29 mouse cellular contexts compared by ENCODE assay signal in genomic region chr4:141423691-141424431, GRCm38 (mm10). TPM values are rescaled to one million over a fixed set of nuclear protein-coding genes. Genes with fewer than 3 reads are reported as not detected.
DNase-seq lines count a peak whose midpoint lies in the region; ATAC-seq and TF ChIP-seq lines count a peak whose summit lies in the region.
"Had no signal": no experiment of that assay in that cellular context is flagged by ENCODE, and none has a peak within 500 bp of the region (broad histone marks: within the 10 kb centered on the region; RNA-seq: fewer than 3 reads in every experiment).

No protein-coding gene starts in this region.

- peaks cover 21% of the 10 kb centered on the region; the same call in 1 of the 2 replicates for H3K27me3 ChIP-seq in heart, embryonic 10.5 days (ENCODE audit: insufficient read depth, poor library complexity, severe bottlenecking)
- no peaks in the 10 kb centered on the region for H3K27me3 ChIP-seq in heart, embryonic 14.5 days (ENCODE audit: control insufficient read depth, insufficient read depth, low read length)
- no peaks in the 10 kb centered on the region for H3K27me3 ChIP-seq in myocyte (ENCODE audit: control insufficient read depth, insufficient read depth, insufficient read length)
- H3K27me3 ChIP-seq: forebrain, embryonic 15.5 days; Patski had no signal

- H3K4me2 ChIP-seq in heart, embryonic 14.5 days (ENCODE audit: low read length), result peak overlapping the region; percentile 93
- peak overlapping the region; percentile 91 for H3K4me2 ChIP-seq in myocyte (ENCODE audit: low read depth)
- H3K4me2 ChIP-seq: embryonic facial prominence, embryonic 15.5 days; forebrain, embryonic 15.5 days; hindbrain, embryonic 15.5 days; limb, embryonic 15.5 days; liver, embryonic 15.5 days had no signal

- TF ChIP-seq CTCF in bone marrow macrophage, adult 2 months (IDR thresholded peaks at IDR 0.05; ENCODE audit: low read depth, low read length), result no peak

- no peak for DNase-seq in heart, embryonic 10.5 days (ENCODE audit: low spot score)
- no peak for DNase-seq in heart, adult 9 months (ENCODE audit: low spot score in 2 of 2)
- DNase-seq in urinary bladder, postnatal 10 days (ENCODE audit: low spot score), result no peak
- no peak for DNase-seq in frontal cortex, postnatal 10 days (ENCODE audit: low spot score in 2 of 2)
- DNase-seq: cerebellum, adult 11 months; cerebellum, adult 9-11 months; gastrocnemius, postnatal 36 days; kidney, postnatal 36 days; left cerebral cortex, postnatal 4 days; right cerebral cortex, adult 18-20 months had no signal

- 68% methylated on average over 13 of the region's 13 CpGs for WGBS in heart, embryonic 10.5 days
- WGBS in heart, embryonic 14.5 days, result 42% methylated on average over 13 of the region's 13 CpGs

- H3K4me1 ChIP-seq in heart, embryonic 10.5 days, result peaks cover 71% of the 10 kb centered on the region
- H3K4me1 ChIP-seq in bone marrow macrophage, adult 2 months (ENCODE audit: control insufficient read depth, insufficient read depth, low read length), result peaks cover 45% of the 10 kb centered on the region
- H3K4me1 ChIP-seq in heart, embryonic 14.5 days (ENCODE audit: control insufficient read depth in 2 of 2, insufficient read depth in 2 of 2, low read length in 2 of 2), result peaks cover 37 to 52% of the 10 kb centered on the region in 2 experiments

- H3K9me3 ChIP-seq in heart, embryonic 10.5 days, result no peaks in the 10 kb centered on the region
- H3K9me3 ChIP-seq in heart, embryonic 14.5 days (ENCODE audit: control insufficient read depth, low read length), result no peaks in the 10 kb centered on the region
- H3K9me3 ChIP-seq: embryonic facial prominence, embryonic 15.5 days; forebrain, embryonic 15.5 days; hindbrain, embryonic 15.5 days; limb, embryonic 15.5 days; liver, embryonic 15.5 days; midbrain, embryonic 10.5 days had no signal

- H3K4me3 ChIP-seq in heart, embryonic 10.5 days, result peak overlapping the region; percentile 61
- H3K4me3 ChIP-seq in bone marrow macrophage, adult 2 months (ENCODE audit: insufficient read depth, low read length), result no peak overlapping the region
- peak overlapping the region; percentile 62 to 66 for H3K4me3 ChIP-seq in heart, embryonic 14.5 days (ENCODE audit: control insufficient read depth in 1 of 2, insufficient read depth in 1 of 2, low read depth in 1 of 2, low read length in 2 of 2)
- H3K4me3 ChIP-seq in myocyte, result no peak overlapping the region
- H3K4me3 ChIP-seq: embryonic facial prominence, embryonic 15.5 days; forebrain, embryonic 15.5 days; hindbrain, embryonic 15.5 days; left cerebral cortex, adult 2 months; limb, embryonic 15.5 days; liver, embryonic 15.5 days; midbrain, embryonic 10.5 days had no signal

- H3ac ChIP-seq in myocyte (ENCODE audit: control insufficient read depth, insufficient read length), result no peak overlapping the region

- peak overlapping the region; percentile 90 for H3K27ac ChIP-seq in heart, embryonic 10.5 days
- H3K27ac ChIP-seq in bone marrow macrophage, adult 2 months (ENCODE audit: insufficient read depth, low read depth, low read length), result peak overlapping the region; percentile 24
- peak overlapping the region; percentile 97 to 99 for H3K27ac ChIP-seq in heart, embryonic 14.5 days (replicated peaks in 1 of 2; ENCODE audit: control insufficient read depth in 1 of 2, insufficient read depth in 1 of 2, low read depth in 2 of 2, low read length in 2 of 2)
- H3K27ac ChIP-seq: embryonic facial prominence, embryonic 15.5 days; forebrain, embryonic 15.5 days; hindbrain, embryonic 15.5 days; limb, embryonic 15.5 days; liver, embryonic 15.5 days; midbrain, embryonic 10.5 days had no signal

- no peak for ATAC-seq in heart, embryonic 14.5 days (ENCODE audit: insufficient number of reproducible peaks, insufficient read depth, low FRiP score, low read depth)
- ATAC-seq: forebrain, embryonic 15.5 days; midbrain, embryonic 16.5 days; Patski had no signal

- no peak for TF ChIP-seq POLR2A in bone marrow macrophage, adult 2 months (IDR thresholded peaks at IDR 0.05; ENCODE audit: borderline replicate concordance, low read depth, low read length)
- no peak for TF ChIP-seq POLR2A in myocyte (IDR thresholded peaks at IDR 0.05; ENCODE audit: insufficient read length, low read depth)

- H3K9ac ChIP-seq in heart, embryonic 14.5 days (ENCODE audit: low read length), result peak overlapping the region; percentile 95
- H3K9ac ChIP-seq: embryonic facial prominence, embryonic 15.5 days; forebrain, embryonic 15.5 days; hindbrain, embryonic 15.5 days; limb, embryonic 15.5 days; liver, embryonic 15.5 days had no signal

- no peaks in the 10 kb centered on the region for H3K79me2 ChIP-seq in myocyte (ENCODE audit: control insufficient read depth, insufficient read depth)

- H3K36me3 ChIP-seq in heart, embryonic 10.5 days, result peaks cover 23% of the 10 kb centered on the region
- H3K36me3 ChIP-seq in heart, embryonic 14.5 days (ENCODE audit: control insufficient read depth, insufficient read depth, low read length), result peaks cover 28% of the 10 kb centered on the region
- no peaks in the 10 kb centered on the region for H3K36me3 ChIP-seq in myocyte (ENCODE audit: control insufficient read depth, insufficient read depth)
- H3K36me3 ChIP-seq: embryonic facial prominence, embryonic 15.5 days; forebrain, embryonic 15.5 days; hindbrain, embryonic 15.5 days; limb, embryonic 15.5 days; liver, embryonic 15.5 days; midbrain, embryonic 10.5 days had no signal

TF ChIP-seq in myocyte, 11 proteins besides CTCF, POLR2A, EP300 and RAD21:
- peak in 1 of 3 experiments; percentile 26 for TF ChIP-seq MYOD1 (IDR thresholded peaks at IDR 0.05; ENCODE audit: control insufficient read depth in 1 of 3, insufficient read length in 2 of 3, low read depth in 2 of 3)
- TF ChIP-seq SRF (IDR thresholded peaks at IDR 0.05; ENCODE audit: control insufficient read depth, insufficient read length, low read depth), result no peak
TF ChIP-seq in myocyte: peak in this region for 1.

RNA-seq across cellular contexts. Expression of gene Hspb7, which starts 3.3 kb away (rescaled TPM):
- 61.5 and 132 TPM in 2 replicates for polyA plus RNA-seq in heart, embryonic 10.5 days (2016; fragmentation: Nextera tagmentation; extraction: Ambion mirVana)
- not detected in 2 replicates for polyA plus RNA-seq in bone marrow macrophage, adult 2 months (2012; ENCODE audit: insufficient read depth, insufficient read length, missing spikeins)
- 172 and 266 TPM in 2 replicates for polyA plus RNA-seq in heart, embryonic 14.5 days (2014; fragmentation: Nextera tagmentation; extraction: Ambion mirVana)
- 31.1 TPM for polyA plus RNA-seq in myocyte (2012; fragmentation: generic; extraction: Trizol)
- polyA plus RNA-seq: forebrain, embryonic 15.5 days; hindbrain, embryonic 15.5 days; kidney, embryonic 14.5 days; midbrain, embryonic 10.5 days; midbrain, embryonic 16.5 days; thymus, postnatal 0 days had no signal

RNA-seq across cellular contexts. Expression of gene Clcnkb, which starts 8.0 kb away (rescaled TPM):
- 0.93 and 1.3 TPM in 2 replicates for polyA plus RNA-seq in heart, embryonic 10.5 days (2016; fragmentation: Nextera tagmentation; extraction: Ambion mirVana)
- polyA plus RNA-seq in bone marrow macrophage, adult 2 months (2012; ENCODE audit: insufficient read depth, insufficient read length, missing spikeins), result not detected in 2 replicates
- polyA plus RNA-seq in heart, embryonic 14.5 days (2014; fragmentation: Nextera tagmentation; extraction: Ambion mirVana), result 0.26 and 1.1 TPM in 2 replicates
- polyA plus RNA-seq in myocyte (2012; fragmentation: generic; extraction: Trizol), result 0.23 TPM
- polyA plus RNA-seq: embryonic facial prominence, embryonic 15.5 days; forebrain, embryonic 15.5 days; hindbrain, embryonic 15.5 days; limb, embryonic 15.5 days; liver, embryonic 15.5 days; midbrain, embryonic 10.5 days; midbrain, embryonic 16.5 days; neural tube, embryonic 14.5 days; small intestine, adult 2 months; stomach, embryonic 16.5 days; thymus, postnatal 0 days had no signal

RNA-seq across cellular contexts. Expression of gene Srarp, which starts 12.0 kb away (rescaled TPM):
- polyA plus RNA-seq in heart, embryonic 10.5 days (2016; fragmentation: Nextera tagmentation; extraction: Ambion mirVana), result not detected in 2 replicates
- polyA plus RNA-seq in bone marrow macrophage, adult 2 months (2012; ENCODE audit: insufficient read depth, insufficient read length, missing spikeins), result not detected in 2 replicates
- not detected in 2 replicates for polyA plus RNA-seq in heart, embryonic 14.5 days (2014; fragmentation: Nextera tagmentation; extraction: Ambion mirVana)
- polyA plus RNA-seq in myocyte (2012; fragmentation: generic; extraction: Trizol), result not detected
- polyA plus RNA-seq: embryonic facial prominence, embryonic 15.5 days; forebrain, embryonic 15.5 days; intestine, embryonic 14.5 days; kidney, embryonic 14.5 days; limb, embryonic 15.5 days; liver, embryonic 15.5 days; lung, embryonic 16.5 days; midbrain, embryonic 10.5 days; small intestine, adult 2 months; stomach, embryonic 16.5 days; thymus, postnatal 0 days had no signal

RNA-seq across cellular contexts. Expression of gene Zbtb17, which starts 20.6 kb away (rescaled TPM):
- polyA plus RNA-seq in heart, embryonic 10.5 days (2016; fragmentation: Nextera tagmentation; extraction: Ambion mirVana), result 31.5 and 33.7 TPM in 2 replicates
- polyA plus RNA-seq in bone marrow macrophage, adult 2 months (2012; ENCODE audit: insufficient read depth, insufficient read length, missing spikeins), result 12.6 and 16.4 TPM in 2 replicates
- 16.2 and 18.8 TPM in 2 replicates for polyA plus RNA-seq in heart, embryonic 14.5 days (2014; fragmentation: Nextera tagmentation; extraction: Ambion mirVana)
- polyA plus RNA-seq in myocyte (2012; fragmentation: generic; extraction: Trizol), result 30.1 TPM

RNA-seq across cellular contexts. Expression of gene Clcnka, which starts 25.3 kb away (rescaled TPM):
- 0.11 and 0.44 TPM in 2 replicates for polyA plus RNA-seq in heart, embryonic 10.5 days (2016; fragmentation: Nextera tagmentation; extraction: Ambion mirVana)
- polyA plus RNA-seq in bone marrow macrophage, adult 2 months (2012; ENCODE audit: insufficient read depth, insufficient read length, missing spikeins), result not detected in 2 replicates
- polyA plus RNA-seq in heart, embryonic 14.5 days (2014; fragmentation: Nextera tagmentation; extraction: Ambion mirVana), result not detected in 2 replicates
- polyA plus RNA-seq in myocyte (2012; fragmentation: generic; extraction: Trizol), result 0.85 TPM
- polyA plus RNA-seq: forebrain, embryonic 15.5 days; intestine, embryonic 14.5 days; liver, embryonic 15.5 days; midbrain, embryonic 10.5 days; small intestine, adult 2 months had no signal

Comparison
In these comparisons a context has a peak if more than half of its experiments do, and no peak if none do; other contexts are left out.
1. H3K27ac ChIP-seq: peak in every context shown above with its lines; median percentile 98 in heart, embryonic 14.5 days; 90 in heart, embryonic 10.5 days; 24 in bone marrow macrophage, adult 2 months.
2. H3K4me3 ChIP-seq: peak in heart, embryonic 10.5 days (single experiment) and heart, embryonic 14.5 days (2 of 2); none in bone marrow macrophage, adult 2 months (single experiment) and myocyte (single experiment).
3. RNA of gene Hspb7, which starts 3.3 kb away (polyA plus RNA-seq): 172 to 266 TPM in heart, embryonic 14.5 days, 61.5 to 132 TPM in heart, embryonic 10.5 days and 31.1 TPM in myocyte (single experiment); not detected in bone marrow macrophage, adult 2 months; every median in the first group is over 10 times any median in the second.